Mouse (Mus musculus) neural tube, embryonic 13.5 days (tissue): Measurements from ENCODE around the gene Tceal7. TPM values are rescaled to one million over a fixed set of nuclear protein-coding genes. Genes with fewer than 3 reads are reported as not detected.
"Not testable (repeated sequence)": the region's sequence is repeated elsewhere in the genome, so short reads cannot be mapped to it uniquely, and the experiment has no call there.

ENCODE experiments used
- ATAC-seq: fragments of 200-750 bp; cut with Nextera tagmentation; 2 replicates; pipeline ENCODE4 v1.8.0; 2017; ENCODE audit warnings: low read depth, mild to moderate bottlenecking, moderate TSS enrichment, moderate library complexity
- H3K27ac ChIP-seq: fragments of 300-500 bp; sonication (generic); replicated peaks from 2 replicates; pipeline ENCODE4 v1.5.1; 2015; ENCODE audit warnings: moderate library complexity, mild to moderate bottlenecking, inconsistent platforms
- H3K27me3 ChIP-seq: fragments of 300-500 bp; sonication (generic); 2 replicates; pipeline ENCODE4 v1.6.1; 2015; ENCODE audit warnings: mild to moderate bottlenecking, inconsistent platforms
- H3K36me3 ChIP-seq: fragments of 300-500 bp; sonication (generic); 2 replicates; pipeline ENCODE4 v1.6.1; 2015; ENCODE audit warnings: mild to moderate bottlenecking, inconsistent platforms
- H3K4me1 ChIP-seq: fragments of 300-500 bp; sonication (generic); replicated peaks from 2 replicates; pipeline ENCODE4 v1.6.1; 2015; ENCODE audit warnings: inconsistent platforms
- H3K4me2 ChIP-seq: fragments of 300-500 bp; sonication (generic); 2 replicates; pipeline ENCODE4 v1.6.1; 2015; ENCODE audit warnings: inconsistent platforms, mild to moderate bottlenecking, moderate library complexity
- H3K4me3 ChIP-seq: fragments of 300-500 bp; sonication (generic); 2 replicates; pipeline ENCODE4 v1.5.1; 2015; ENCODE audit warnings: mild to moderate bottlenecking, inconsistent platforms
- H3K9ac ChIP-seq: fragments of 300-500 bp; sonication (generic); 2 replicates; pipeline ENCODE4 v1.6.1; 2015; ENCODE audit warnings: moderate library complexity, mild to moderate bottlenecking, inconsistent platforms
- H3K9me3 ChIP-seq: fragments of 300-500 bp; sonication (generic); 2 replicates; pipeline ENCODE4 v1.6.1; 2016; ENCODE audit warnings: inconsistent platforms
- WGBS: fragments of 180-500 bp; shearing (Covaris S2); methylation state at CpG from one replicate; pipeline ENCODE4 v1.1.7; 2015; 5-methylcytosine and 5-hydroxymethylcytosine counted together
- microRNA-seq: library from miRNA; unstranded; fragments of <30 nt; microRNA quantifications from one replicate; pipeline ENCODE4, GENCODE M21; 2016
- polyA plus RNA-seq: library from polyadenylated mRNA; unstranded; fragments of >200 nt; fragmentation: Nextera tagmentation; extraction: Ambion mirVana; gene quantifications from 2 replicates; pipeline ENCODE4 v1.2.1, GENCODE M21; 2015

Tceal7 gene
- polyA plus RNA-seq, 1 experiment from 2014 or later = 5.5 TPM

DNA sequence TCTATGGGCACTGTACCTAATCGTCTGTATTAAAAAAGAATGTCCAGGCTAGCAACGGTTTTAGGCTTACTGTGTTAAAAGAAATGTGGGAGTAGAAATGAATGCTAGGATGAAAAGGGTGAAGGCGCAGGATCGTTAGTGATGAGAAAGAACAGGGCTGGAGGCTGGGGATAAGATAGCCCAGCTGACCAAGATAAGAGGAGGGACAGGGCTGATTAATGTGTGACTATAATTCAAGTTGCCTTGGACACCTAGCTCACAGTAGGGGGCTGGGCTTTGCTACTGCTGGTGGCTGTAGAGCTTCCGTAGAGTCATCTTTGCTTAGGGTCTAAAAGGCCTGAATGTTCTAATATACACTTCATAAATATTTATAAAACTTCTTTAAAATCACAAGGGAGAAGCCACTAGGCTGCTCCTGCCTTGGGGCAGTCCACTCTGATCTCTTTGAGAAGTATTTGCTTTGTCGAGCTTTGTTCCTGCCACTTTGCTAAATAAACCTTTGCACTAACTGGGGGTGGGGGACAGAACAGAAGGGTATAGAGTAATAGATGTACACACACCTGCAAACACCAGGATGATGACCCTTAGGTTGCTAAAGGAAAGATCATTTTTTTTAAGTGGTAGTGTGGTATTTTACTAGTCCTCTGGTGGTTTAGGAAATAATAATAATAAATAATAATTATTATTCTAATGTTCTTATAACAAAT is 37.6 kb downstream of the Tceal7 start:
- no peak overlapping the region for H3K4me2 ChIP-seq
- no peaks in the 10 kb centered on the region for H3K9me3 ChIP-seq
- 62% methylated on average over 6 of the region's 6 CpGs for WGBS
- H3K27me3 ChIP-seq = no peaks in the 10 kb centered on the region
- H3K4me1 ChIP-seq = 0 out of 2 replicates have a peak, but pooled peaks cover 3% of the 10 kb centered on the region
- H3K9ac ChIP-seq = no peak overlapping the region
- ATAC-seq = no peak
- H3K27ac ChIP-seq = no peak overlapping the region
- no peaks in the 10 kb centered on the region for H3K36me3 ChIP-seq
- no peak overlapping the region for H3K4me3 ChIP-seq

DNA sequence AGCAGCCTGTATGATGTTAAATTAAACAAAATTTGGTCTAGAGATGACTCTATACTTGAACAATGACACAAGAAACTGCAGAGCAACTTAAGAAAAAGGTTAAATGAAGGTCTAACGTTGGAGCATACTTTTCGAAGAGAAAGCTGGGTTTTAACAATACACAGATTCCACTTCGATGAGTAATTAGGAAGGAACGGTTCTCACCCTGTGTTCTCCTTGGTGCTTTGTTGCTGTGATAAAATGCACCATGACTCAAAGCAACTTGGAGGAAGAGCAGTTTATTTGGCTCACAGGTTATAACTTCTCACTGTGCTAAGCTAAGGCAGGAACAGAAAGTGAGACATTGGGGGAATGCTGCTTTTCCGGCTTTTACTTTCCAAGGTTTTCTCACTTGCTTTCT is 53.1 kb downstream of the Tceal7 start:
- Histone ChIP-seq H3K36me3 (no peaks in the 10 kb centered on the region), H3K4me3 (no peak overlapping the region), H3K27me3 (peaks cover 6% of the 10 kb centered on the region; the same call in 1 of the 2 replicates), H3K4me2 (no peak overlapping the region), H3K9ac (no peak overlapping the region), H3K27ac (no peak overlapping the region), H3K4me1 (peaks cover 16% of the 10 kb centered on the region), H3K9me3 (no peaks in the 10 kb centered on the region)
- 69% methylated on average over 5 of the region's 5 CpGs for WGBS
- ATAC-seq = no peak

DNA sequence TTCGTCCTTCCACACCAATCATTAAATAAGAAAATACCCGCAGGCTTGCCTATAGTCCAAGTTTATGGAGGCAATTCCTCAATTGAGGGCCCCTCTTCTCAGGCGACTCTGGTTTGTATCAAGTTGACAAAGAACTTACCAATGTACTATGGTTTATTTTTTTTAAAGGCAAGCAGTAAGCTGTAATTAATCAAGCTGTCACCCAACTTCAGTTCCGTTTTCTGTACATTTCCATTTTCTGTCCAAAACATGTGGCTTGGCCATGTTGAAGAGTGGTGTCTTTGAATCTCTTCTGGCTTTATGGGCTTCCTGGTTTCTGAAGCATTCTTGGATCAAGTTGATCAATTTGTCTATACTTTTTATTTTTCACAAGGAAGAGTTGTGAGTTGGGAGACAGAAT is 53.6 kb downstream of the Tceal7 start:
- no peaks in the 10 kb centered on the region for H3K9me3 ChIP-seq
- peaks cover 16% of the 10 kb centered on the region for H3K4me1 ChIP-seq
- no peak overlapping the region for H3K27ac ChIP-seq
- ATAC-seq = no peak
- H3K4me3 ChIP-seq = no peak overlapping the region
- H3K36me3 ChIP-seq = no peaks in the 10 kb centered on the region
- 60% methylated on average over 4 of the region's 4 CpGs for WGBS
- H3K9ac ChIP-seq = no peak overlapping the region
- H3K27me3 ChIP-seq = peaks cover 1% of the 10 kb centered on the region; the same call in 1 of the 2 replicates
- H3K4me2 ChIP-seq = no peak overlapping the region

DNA sequence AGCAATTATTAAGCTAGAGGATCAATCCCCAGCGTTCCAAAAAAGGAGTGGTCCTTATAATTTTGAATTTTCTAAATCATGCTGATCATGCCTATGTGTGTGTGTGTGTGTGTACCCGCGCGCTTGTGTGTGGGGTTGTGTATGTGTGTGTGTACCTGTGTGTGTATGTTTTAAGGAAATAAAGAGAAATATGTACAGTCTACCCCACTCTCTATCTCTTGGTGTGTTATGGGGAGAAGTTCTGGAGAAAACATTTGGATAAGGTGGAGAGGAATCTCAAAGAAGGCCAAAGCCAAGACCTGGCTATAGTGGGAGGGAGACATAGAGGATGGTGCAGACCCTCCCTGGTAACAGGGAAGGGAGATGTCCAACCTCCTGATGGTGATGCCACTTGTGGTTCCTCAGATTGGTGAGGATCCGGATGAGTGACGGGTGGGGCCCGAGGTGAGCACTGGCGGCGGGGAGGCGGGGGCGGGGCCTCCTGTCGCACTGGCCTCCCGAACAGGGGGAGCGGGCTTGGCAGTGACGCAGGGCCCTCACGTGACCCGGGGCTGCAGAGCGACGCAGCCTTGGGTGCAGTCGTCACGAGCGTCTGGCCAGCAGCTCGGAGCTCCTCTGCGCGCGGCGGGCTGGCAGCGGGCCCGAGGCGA is 55.3 kb downstream of the Tceal7 start, which contains the start of gene Bex3:
TSS of gene Bex3 (plus strand) at position 511 of the 650 bp plus-strand sequence.
- H3K4me1 ChIP-seq = peaks cover 16% of the 10 kb centered on the region
- peak within 1 kb of the TSS; percentile 56 for H3K4me2 ChIP-seq
- H3K36me3 ChIP-seq, H3K27me3 ChIP-seq, H3K9me3 ChIP-seq: not testable (repeated sequence)
- H3K4me3 ChIP-seq = peak within 1 kb of the TSS; percentile 45
- peak within 1 kb of the TSS; percentile 80 for H3K27ac ChIP-seq
- WGBS = 83% methylated on average over 4 of the region's 30 CpGs
- H3K9ac ChIP-seq = peak within 1 kb of the TSS; percentile 71
- ATAC-seq = peak; percentile 97

DNA sequence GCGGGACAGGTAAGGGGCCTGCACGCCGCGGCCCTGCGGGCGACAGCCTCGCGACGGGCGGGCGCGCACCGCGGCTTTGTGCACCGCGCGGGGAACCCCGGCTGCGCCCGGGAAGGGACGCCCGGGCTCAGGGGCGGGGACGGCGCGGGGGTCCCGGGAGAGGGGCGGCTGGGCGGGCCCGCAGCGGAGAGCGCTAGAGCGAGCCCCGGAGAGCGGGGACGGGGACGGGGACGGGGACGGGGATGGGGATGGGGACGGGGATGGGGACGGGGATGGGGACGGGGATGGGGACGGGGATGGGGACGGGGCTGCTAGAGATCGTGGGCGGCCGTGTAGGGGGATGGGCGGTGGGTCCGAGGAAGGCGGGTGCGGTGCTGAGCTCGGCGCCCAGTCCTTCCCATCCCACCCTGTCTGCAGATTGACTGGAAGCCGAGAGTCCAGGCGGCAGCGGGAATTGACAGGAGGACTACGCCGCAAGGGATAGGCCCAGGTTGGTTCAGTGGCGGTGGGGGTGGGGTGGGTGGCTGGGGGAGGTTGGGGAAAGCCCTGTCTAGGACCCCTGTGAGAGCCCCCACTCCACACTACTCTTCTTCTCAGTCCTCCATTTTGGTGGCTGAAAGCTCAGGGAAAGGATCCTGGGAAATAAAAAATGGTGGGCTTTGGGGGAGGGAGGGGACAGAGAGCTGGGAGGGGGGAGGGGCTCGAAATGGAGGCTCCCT is 56.0 kb downstream of the Tceal7 start:
- peak overlapping the region; percentile 80 for H3K27ac ChIP-seq
- peak overlapping the region; percentile 56 for H3K4me2 ChIP-seq
- ATAC-seq = peak; percentile 79

GRCm38 (mm10) chrX:136274542-136274941 is 60.0 kb downstream of the Tceal7 start:
- H3K27me3 ChIP-seq = peaks cover 4% of the 10 kb centered on the region; the same call in 1 of the 2 replicates

More for the DNA sequence above, 56.0 kb downstream of the Tceal7 start:
- not testable (repeated sequence) for H3K9me3 ChIP-seq, H3K36me3 ChIP-seq, H3K27me3 ChIP-seq
- H3K4me3 ChIP-seq = peak overlapping the region; percentile 45
- H3K9ac ChIP-seq = peak overlapping the region; percentile 71
- WGBS = 21% methylated on average over 13 of the region's 60 CpGs
- H3K4me1 ChIP-seq = peaks cover 16% of the 10 kb centered on the region

GRCm38 (mm10) chrX:136275386-136275785 is 60.8 kb downstream of the Tceal7 start:
- no peaks in the 10 kb centered on the region for H3K36me3 ChIP-seq
- H3K9ac ChIP-seq = no peak overlapping the region
- H3K4me1 ChIP-seq = peaks cover 16% of the 10 kb centered on the region
- 39% methylated on average over 3 of the region's 3 CpGs for WGBS
- ATAC-seq = no peak
- no peaks in the 10 kb centered on the region for H3K9me3 ChIP-seq
- no peak overlapping the region for H3K4me2 ChIP-seq
- no peak overlapping the region for H3K4me3 ChIP-seq
- no peak overlapping the region for H3K27ac ChIP-seq
- peaks cover 4% of the 10 kb centered on the region; the same call in 1 of the 2 replicates for H3K27me3 ChIP-seq

More at GRCm38 (mm10) chrX:136274542-136274941, 60.0 kb downstream of the Tceal7 start:
- H3K36me3 ChIP-seq = no peaks in the 10 kb centered on the region
- H3K9ac ChIP-seq = no peak overlapping the region
- H3K4me2 ChIP-seq = no peak overlapping the region
- no peaks in the 10 kb centered on the region for H3K9me3 ChIP-seq
- H3K4me3 ChIP-seq = no peak overlapping the region
- ATAC-seq = no peak
- H3K4me1 ChIP-seq = peaks cover 16% of the 10 kb centered on the region
- WGBS = 22% methylated on average over 3 of the region's 3 CpGs
- no peak overlapping the region for H3K27ac ChIP-seq

Small RNAs within 50 kb of the gene (microRNA-seq; reads per million reads assigned to microRNA genes)
- gene Mir6383 = not detected

Other genes with a start within 250 kb of the Tceal7 start
- 222 and 228 TPM in 2 replicates for gene Arxes2, start 221.0 kb upstream of the Tceal7 start, polyA plus RNA-seq
- 96.5 and 98.0 TPM in 2 replicates for gene Arxes1, start 181.4 kb upstream of the Tceal7 start, polyA plus RNA-seq
- 590 and 592 TPM in 2 replicates for gene Bex2, start 146.5 kb upstream of the Tceal7 start, polyA plus RNA-seq
- not detected in 2 replicates for gene Nxf3, start 129.5 kb upstream of the Tceal7 start, polyA plus RNA-seq
- gene Bex4, start 75.8 kb upstream of the Tceal7 start, polyA plus RNA-seq = 97.9 and 101 TPM in 2 replicates
- 152 and 172 TPM in 2 replicates for gene Tceal8, start 42.4 kb upstream of the Tceal7 start, polyA plus RNA-seq
- gene Tceal5, start 10.9 kb upstream of the Tceal7 start, polyA plus RNA-seq = 20.8 and 22.7 TPM in 2 replicates
- 191 and 193 TPM in 2 replicates for gene Bex1, start 734 bp downstream of the Tceal7 start, polyA plus RNA-seq
- 303 and 387 TPM in 2 replicates for gene Tceal9, start 30.3 kb downstream of the Tceal7 start, polyA plus RNA-seq
- gene Bex3, start 55.5 kb downstream of the Tceal7 start, polyA plus RNA-seq = 703 and 734 TPM in 2 replicates